Mouse (Mus musculus): ENCODE measurements around the gene Ptbp2. TPM values are rescaled to one million over a fixed set of nuclear protein-coding genes. Genes with fewer than 3 reads are reported as not detected.
A peak's percentile ranks its signal among the peaks of the same experiment; 100 is the strongest.

Gene Ptbp2
- polyA plus RNA-seq, 1 experiment from 2014 or later, result 150 TPM

DNA sequence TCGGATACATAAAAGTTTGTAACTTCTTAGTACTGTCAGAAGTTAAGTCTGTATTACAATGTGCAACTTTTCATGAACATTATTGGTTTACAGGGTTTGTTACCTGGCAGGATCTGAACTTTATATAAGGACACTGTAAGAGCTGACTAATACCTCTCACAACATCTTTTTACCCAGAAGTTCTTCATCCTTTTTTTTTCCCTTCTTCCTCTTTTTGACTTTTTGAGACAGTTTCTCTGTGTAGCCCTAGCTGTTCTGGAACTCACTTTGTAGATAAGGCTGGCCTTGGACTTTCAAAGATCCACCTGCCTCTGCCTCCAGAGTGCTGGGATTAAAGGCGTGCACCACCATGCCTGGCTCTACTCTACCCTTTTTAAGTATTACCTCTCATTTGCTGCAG lies 11.5 kb downstream of the Ptbp2 start:
- H3K9ac ChIP-seq (replicated peaks), result no peak overlapping the region
- ATAC-seq (ENCODE audit: insufficient number of reproducible peaks, insufficient read depth, low FRiP score, low TSS enrichment, low read depth), result no peak
- H3K4me1 ChIP-seq (replicated peaks), result peaks cover 4% of the 10 kb centered on the region
- no peak overlapping the region for H3K4me2 ChIP-seq
- 0 out of 2 replicates have a peak, but pooled peaks cover 7% of the 10 kb centered on the region for H3K9me3 ChIP-seq
- no peaks in the 10 kb centered on the region for H3K27me3 ChIP-seq
- H3K27ac ChIP-seq, result no peak overlapping the region
- no peak overlapping the region for H3K4me3 ChIP-seq (replicated peaks)
- WGBS, result 70% methylated on average over 2 of the region's 2 CpGs
- peaks cover 8% of the 10 kb centered on the region; the same call in 1 of the 2 replicates for H3K36me3 ChIP-seq

DNA sequence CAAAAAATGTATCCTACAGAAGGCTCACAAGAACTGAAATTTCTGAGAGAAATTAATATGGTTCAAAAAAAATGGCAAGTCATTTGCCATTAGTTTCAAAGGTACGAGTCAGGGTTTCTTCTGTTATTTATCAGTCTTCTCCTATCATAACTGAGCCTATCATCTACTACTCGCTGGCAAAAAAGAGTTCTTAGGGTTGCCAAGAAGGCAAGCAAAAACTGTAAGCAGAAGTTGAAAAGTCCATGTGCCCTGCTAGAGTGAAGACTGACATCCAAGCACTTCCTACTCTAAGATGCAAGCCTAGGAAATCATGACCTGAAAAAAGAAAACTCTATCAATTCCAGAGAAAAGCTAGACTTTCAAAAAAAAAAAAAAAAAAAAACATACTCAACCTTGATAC lies 20.5 kb downstream of the Ptbp2 start:
- H3K4me1 ChIP-seq (replicated peaks), result no peaks in the 10 kb centered on the region
- H3K36me3 ChIP-seq, result peaks cover 29% of the 10 kb centered on the region
- 0 out of 2 replicates have a peak, but pooled peaks cover 6% of the 10 kb centered on the region for H3K9me3 ChIP-seq
- no peak overlapping the region for H3K4me2 ChIP-seq
- no peak for ATAC-seq (ENCODE audit: insufficient number of reproducible peaks, insufficient read depth, low FRiP score, low TSS enrichment, low read depth)
- no peak overlapping the region for H3K27ac ChIP-seq
- H3K4me3 ChIP-seq (replicated peaks), result no peak overlapping the region
- H3K27me3 ChIP-seq, result no peaks in the 10 kb centered on the region
- 97% methylated on average over 2 of the region's 2 CpGs for WGBS
- H3K9ac ChIP-seq (replicated peaks), result no peak overlapping the region

DNA sequence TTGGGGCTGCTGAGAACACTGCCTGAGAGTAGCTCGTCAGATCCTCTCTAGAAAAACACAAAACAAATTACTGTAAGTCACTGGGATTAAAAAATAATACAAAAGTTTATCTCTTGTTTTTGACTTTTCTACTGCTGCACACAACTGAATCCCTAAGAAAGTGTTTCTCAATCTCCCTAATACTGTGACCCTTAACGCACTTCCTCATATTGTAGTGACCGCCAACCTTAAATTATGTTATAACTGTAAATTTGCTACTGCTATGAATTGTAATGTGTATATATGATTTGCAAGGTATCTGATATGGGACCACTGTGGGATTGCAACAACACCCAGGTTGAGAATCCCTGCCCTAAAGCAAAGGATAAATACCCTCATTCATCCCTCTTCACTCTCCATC lies 22.5 kb downstream of the Ptbp2 start:
- H3K27ac ChIP-seq, result no peak overlapping the region
- ATAC-seq (ENCODE audit: insufficient number of reproducible peaks, insufficient read depth, low FRiP score, low TSS enrichment, low read depth), result no peak
- peaks cover 25% of the 10 kb centered on the region for H3K36me3 ChIP-seq
- 93% methylated on average over 3 of the region's 3 CpGs for WGBS
- no peak overlapping the region for H3K4me2 ChIP-seq
- no peak overlapping the region for H3K4me3 ChIP-seq (replicated peaks)
- H3K9ac ChIP-seq (replicated peaks), result no peak overlapping the region
- no peaks in the 10 kb centered on the region for H3K4me1 ChIP-seq (replicated peaks)
- no peaks in the 10 kb centered on the region for H3K27me3 ChIP-seq
- H3K9me3 ChIP-seq, result no peaks in the 10 kb centered on the region

DNA sequence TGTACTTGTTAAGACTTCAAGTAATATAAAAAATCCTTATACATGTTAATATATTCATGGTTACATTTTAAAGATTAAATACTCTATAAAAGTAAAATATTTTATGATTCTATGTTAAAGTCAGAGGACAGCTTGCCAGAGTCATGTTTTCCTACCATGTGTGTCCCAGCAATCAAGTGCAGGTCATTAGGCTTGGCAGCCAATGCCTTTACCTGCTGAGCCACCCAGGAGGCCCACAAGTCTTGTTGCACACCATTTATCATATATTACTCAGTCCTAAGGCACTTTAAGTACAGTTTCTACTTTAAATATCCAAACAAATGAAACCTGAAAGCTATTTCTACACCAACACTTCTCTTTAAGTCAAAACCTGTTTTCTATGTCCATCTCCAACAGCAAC lies 30.5 kb downstream of the Ptbp2 start:
- ATAC-seq (ENCODE audit: insufficient number of reproducible peaks, insufficient read depth, low FRiP score, low TSS enrichment, low read depth), result no peak
- Histone ChIP-seq H3K4me1 (replicated peaks) (no peaks in the 10 kb centered on the region), H3K27ac (no peak overlapping the region), H3K4me3 (replicated peaks) (no peak overlapping the region), H3K36me3 (peaks cover 20% of the 10 kb centered on the region), H3K9me3 (no peaks in the 10 kb centered on the region), H3K4me2 (no peak overlapping the region), H3K9ac (replicated peaks) (no peak overlapping the region), H3K27me3 (no peaks in the 10 kb centered on the region)

DNA sequence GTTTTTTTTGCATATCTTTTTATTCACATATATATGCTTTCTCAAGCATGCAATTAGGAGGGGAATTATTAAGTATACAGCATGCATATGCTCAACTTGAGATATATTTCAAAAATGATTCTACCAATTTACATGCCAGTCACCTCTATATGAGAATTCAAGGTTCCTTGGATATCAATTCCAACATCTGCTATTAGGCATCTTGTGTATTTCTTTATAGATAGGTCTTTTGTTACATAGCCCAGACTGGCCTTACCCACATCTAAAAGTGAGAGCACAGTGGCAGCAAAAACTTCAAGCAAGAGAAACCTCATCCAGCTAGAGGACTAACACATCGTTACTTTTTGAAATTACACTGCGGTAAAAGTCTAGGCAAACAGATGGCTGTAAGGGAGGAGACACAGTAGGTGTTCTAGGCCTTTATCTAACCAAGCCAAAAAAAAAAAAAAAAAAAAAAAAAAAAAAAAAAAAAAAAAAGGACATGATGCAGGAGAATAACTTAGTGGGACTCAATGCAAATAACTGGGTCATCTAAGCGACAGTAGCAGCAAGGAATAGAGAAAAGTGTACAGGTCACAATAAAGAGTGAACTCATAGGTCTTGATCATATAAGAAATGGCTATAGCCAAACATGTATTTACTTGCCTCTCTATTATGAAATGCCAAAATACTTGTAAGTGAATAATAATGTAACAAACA lies 34.6 kb downstream of the Ptbp2 start:
- H3K4me2 ChIP-seq, result no peak overlapping the region
- no peak overlapping the region for H3K27ac ChIP-seq
- no peaks in the 10 kb centered on the region for H3K9me3 ChIP-seq
- H3K27me3 ChIP-seq, result no peaks in the 10 kb centered on the region
- peaks cover 31% of the 10 kb centered on the region for H3K36me3 ChIP-seq
- ATAC-seq (ENCODE audit: insufficient number of reproducible peaks, insufficient read depth, low FRiP score, low TSS enrichment, low read depth), result no peak
- no peak overlapping the region for H3K4me3 ChIP-seq (replicated peaks)
- H3K9ac ChIP-seq (replicated peaks), result no peak overlapping the region
- 76% methylated on average over 3 of the region's 3 CpGs for WGBS
- H3K4me1 ChIP-seq (replicated peaks), result no peaks in the 10 kb centered on the region

DNA sequence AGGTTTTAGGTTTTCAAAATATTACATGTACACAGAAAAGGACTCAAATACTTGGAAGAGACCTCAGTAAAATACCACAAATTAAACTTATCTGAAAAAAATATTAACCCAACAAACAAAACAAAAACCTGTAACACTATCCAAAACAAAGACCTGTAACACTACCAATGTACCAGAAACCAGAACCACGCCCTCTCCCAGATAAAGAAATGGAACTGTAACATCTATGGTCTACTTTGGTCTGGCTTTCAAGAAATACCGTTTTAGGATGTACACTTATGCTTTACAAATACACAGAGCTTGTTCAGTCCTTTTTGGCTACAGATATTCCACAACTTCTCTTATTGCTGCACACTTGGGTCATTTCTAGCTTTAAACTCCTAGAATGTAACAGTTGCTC lies 35.1 kb downstream of the Ptbp2 start:
- WGBS, result 93% methylated on average over 2 of the region's 2 CpGs
- H3K27ac ChIP-seq, result no peak overlapping the region
- H3K9ac ChIP-seq (replicated peaks), result no peak overlapping the region
- H3K36me3 ChIP-seq, result peaks cover 34% of the 10 kb centered on the region
- ATAC-seq (ENCODE audit: insufficient number of reproducible peaks, insufficient read depth, low FRiP score, low TSS enrichment, low read depth), result no peak
- H3K4me3 ChIP-seq (replicated peaks), result no peak overlapping the region
- no peaks in the 10 kb centered on the region for H3K4me1 ChIP-seq (replicated peaks)
- H3K9me3 ChIP-seq, result no peaks in the 10 kb centered on the region
- no peaks in the 10 kb centered on the region for H3K27me3 ChIP-seq
- H3K4me2 ChIP-seq, result no peak overlapping the region

DNA sequence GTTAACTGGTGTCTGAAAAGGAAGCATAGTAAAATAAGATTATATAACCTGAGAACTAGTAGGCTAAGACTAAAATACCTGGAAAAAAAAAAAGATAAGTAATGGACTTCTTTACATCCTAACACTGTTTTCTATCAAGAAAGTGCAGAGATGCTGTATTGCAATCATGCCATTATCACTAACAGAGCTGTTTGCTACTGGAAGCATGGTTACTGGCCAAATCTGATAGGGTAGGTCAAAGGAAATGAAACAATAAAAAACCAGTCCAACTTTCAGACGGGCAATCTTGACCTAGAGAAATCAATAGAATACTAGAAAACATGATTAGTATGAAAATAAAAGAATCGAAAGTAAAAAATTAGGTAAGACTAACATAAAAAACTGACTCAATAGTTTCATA lies 37.6 kb downstream of the Ptbp2 start:
- no peak for ATAC-seq (ENCODE audit: insufficient number of reproducible peaks, insufficient read depth, low FRiP score, low TSS enrichment, low read depth)
- peaks cover 46% of the 10 kb centered on the region for H3K36me3 ChIP-seq

DNA sequence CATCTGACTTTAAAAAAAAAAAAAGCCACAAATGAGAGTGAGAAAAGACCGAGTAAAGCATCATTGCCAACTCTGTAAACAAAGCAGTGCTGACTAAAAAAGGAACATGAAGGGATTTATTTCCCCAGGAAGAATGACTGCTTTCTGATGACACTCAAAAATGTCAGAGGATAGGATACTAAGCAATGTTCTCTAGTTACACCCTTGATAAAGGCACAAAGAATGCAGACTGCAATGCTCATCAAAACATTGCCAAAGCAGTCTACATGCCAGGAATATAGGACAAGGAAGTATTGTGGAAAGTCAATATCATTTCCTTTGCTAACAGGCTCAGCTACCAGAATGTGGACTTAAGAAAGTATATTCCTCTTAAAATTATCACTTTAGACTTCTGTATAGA lies 38.5 kb downstream of the Ptbp2 start:
- Histone ChIP-seq H3K36me3 (peaks cover 42% of the 10 kb centered on the region), H3K9ac (replicated peaks) (no peak overlapping the region)
- ATAC-seq (ENCODE audit: insufficient number of reproducible peaks, insufficient read depth, low FRiP score, low TSS enrichment, low read depth), result no peak

More for the DNA sequence above, 37.6 kb downstream of the Ptbp2 start:
- H3K27me3 ChIP-seq, result no peaks in the 10 kb centered on the region
- H3K4me1 ChIP-seq (replicated peaks), result no peaks in the 10 kb centered on the region
- H3K9me3 ChIP-seq, result no peaks in the 10 kb centered on the region
- no peak overlapping the region for H3K27ac ChIP-seq
- no peak overlapping the region for H3K4me2 ChIP-seq
- H3K9ac ChIP-seq (replicated peaks), result no peak overlapping the region
- H3K4me3 ChIP-seq (replicated peaks), result no peak overlapping the region
- WGBS, result 91% methylated on average over 2 of the region's 2 CpGs

DNA sequence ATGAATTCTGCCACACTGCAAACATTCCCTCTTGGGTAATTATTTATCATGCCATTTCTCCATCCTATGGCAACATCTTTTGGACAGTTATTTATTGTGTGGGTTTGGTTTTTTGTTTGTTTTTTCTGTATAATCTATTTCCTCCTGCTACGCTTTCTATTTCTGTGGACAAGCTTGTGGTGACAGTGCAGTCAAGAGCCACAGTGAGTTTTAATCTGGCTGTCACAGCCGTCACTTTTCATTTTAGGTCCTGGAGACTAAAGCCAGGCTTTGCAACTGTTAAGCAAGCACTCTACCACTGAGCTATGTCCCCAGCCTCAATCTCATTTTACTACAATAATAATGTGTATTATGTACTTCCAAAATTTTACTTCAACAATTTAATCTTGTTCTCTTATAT lies 54.4 kb downstream of the Ptbp2 start:
- Histone ChIP-seq H3K4me1 (replicated peaks) (no peaks in the 10 kb centered on the region), H3K27me3 (no peaks in the 10 kb centered on the region), H3K36me3 (peaks cover 30% of the 10 kb centered on the region), H3K4me3 (replicated peaks) (no peak overlapping the region), H3K4me2 (no peak overlapping the region), H3K27ac (no peak overlapping the region), H3K9me3 (no peaks in the 10 kb centered on the region), H3K9ac (replicated peaks) (no peak overlapping the region)
- no peak for ATAC-seq (ENCODE audit: insufficient number of reproducible peaks, insufficient read depth, low FRiP score, low TSS enrichment, low read depth)
- 96% methylated on average over 2 of the region's 2 CpGs for WGBS

More for the DNA sequence above, 38.5 kb downstream of the Ptbp2 start:
- H3K4me1 ChIP-seq (replicated peaks), result no peaks in the 10 kb centered on the region
- 97% methylated on average over 1 of the region's 1 CpGs for WGBS
- H3K27ac ChIP-seq, result no peak overlapping the region
- H3K27me3 ChIP-seq, result no peaks in the 10 kb centered on the region
- H3K4me2 ChIP-seq, result no peak overlapping the region
- H3K4me3 ChIP-seq (replicated peaks), result no peak overlapping the region
- no peaks in the 10 kb centered on the region for H3K9me3 ChIP-seq

DNA sequence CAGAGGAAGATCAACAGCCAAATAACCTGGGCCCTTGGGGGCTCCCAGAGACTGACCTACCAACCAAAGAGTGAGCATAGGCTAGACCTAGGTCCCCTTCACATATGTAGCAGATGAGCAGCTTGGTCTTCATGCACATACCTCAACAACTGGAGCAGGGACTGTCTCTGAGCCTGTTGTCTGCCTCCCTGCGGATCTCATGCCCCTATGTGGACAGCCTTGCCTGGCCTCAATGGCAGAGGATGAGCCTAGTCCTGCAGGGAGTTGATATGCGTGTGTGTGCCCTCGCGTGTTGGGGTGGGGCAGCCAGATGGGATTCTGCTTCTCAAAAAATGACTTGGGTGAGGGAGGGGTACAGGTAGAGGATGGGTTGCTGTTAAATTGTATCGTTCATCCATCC lies 72.2 kb downstream of the Ptbp2 start:
- Histone ChIP-seq H3K4me2 (no peak overlapping the region), H3K36me3 (peaks cover 15% of the 10 kb centered on the region; the same call in 1 of the 2 replicates), H3K27me3 (no peaks in the 10 kb centered on the region), H3K4me1 (replicated peaks) (no peaks in the 10 kb centered on the region), H3K4me3 (replicated peaks) (no peak overlapping the region), H3K9me3 (no peaks in the 10 kb centered on the region), H3K9ac (replicated peaks) (no peak overlapping the region), H3K27ac (no peak overlapping the region)
- ATAC-seq (ENCODE audit: insufficient number of reproducible peaks, insufficient read depth, low FRiP score, low TSS enrichment, low read depth), result peak; percentile 56
- WGBS, result 93% methylated on average over 5 of the region's 5 CpGs

DNA sequence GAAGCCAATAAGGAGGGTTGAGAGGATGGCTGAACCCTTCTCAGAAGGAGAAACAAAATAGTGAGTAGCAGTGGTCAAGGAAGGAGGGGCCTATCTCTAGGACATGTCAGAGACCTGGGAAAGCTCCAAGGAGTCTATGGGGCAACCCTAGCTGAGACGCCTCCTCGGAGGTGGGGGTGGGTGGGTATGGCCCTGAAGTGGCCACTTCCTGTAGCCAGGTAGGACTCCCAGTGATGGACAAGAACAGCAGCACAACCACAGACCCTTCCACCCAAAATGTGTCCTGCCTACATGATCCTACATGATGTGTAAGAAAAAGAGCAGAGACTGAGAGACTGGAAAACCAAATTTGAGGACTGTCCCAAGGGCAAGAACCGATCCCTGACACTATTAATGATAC lies 72.8 kb downstream of the Ptbp2 start:
- 94% methylated on average over 3 of the region's 3 CpGs for WGBS
- H3K4me2 ChIP-seq, result no peak overlapping the region
- ATAC-seq (ENCODE audit: insufficient number of reproducible peaks, insufficient read depth, low FRiP score, low TSS enrichment, low read depth), result no peak
- no peaks in the 10 kb centered on the region for H3K4me1 ChIP-seq (replicated peaks)
- peaks cover 10% of the 10 kb centered on the region; the same call in 1 of the 2 replicates for H3K36me3 ChIP-seq
- H3K9me3 ChIP-seq, result no peaks in the 10 kb centered on the region
- H3K9ac ChIP-seq (replicated peaks), result no peak overlapping the region
- H3K4me3 ChIP-seq (replicated peaks), result no peak overlapping the region
- H3K27me3 ChIP-seq, result no peaks in the 10 kb centered on the region
- no peak overlapping the region for H3K27ac ChIP-seq

DNA sequence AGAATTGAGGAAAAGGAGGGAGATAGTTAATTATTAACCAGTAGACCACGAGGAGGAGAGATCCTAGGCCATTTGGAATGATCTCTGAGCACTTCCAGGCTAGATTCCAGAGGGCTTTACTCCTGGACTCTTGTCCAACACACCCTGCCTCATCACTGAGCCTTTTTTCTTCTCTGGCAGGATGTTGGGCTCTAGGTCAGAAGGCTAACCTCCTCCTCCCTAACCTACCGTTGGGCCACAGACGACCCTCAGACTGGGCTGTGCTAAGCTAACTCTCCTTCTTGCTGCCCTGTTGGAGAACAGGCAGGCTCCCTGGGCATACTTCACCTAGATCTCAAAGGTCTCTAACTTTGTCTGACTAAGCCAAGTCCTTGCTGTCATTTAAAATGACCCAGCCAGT lies 82.8 kb downstream of the Ptbp2 start:
- 71% methylated on average over 3 of the region's 3 CpGs for WGBS
- Histone ChIP-seq H3K36me3 (no peaks in the 10 kb centered on the region), H3K27ac (no peak overlapping the region), H3K4me1 (replicated peaks) (no peaks in the 10 kb centered on the region), H3K9me3 (no peaks in the 10 kb centered on the region), H3K9ac (replicated peaks) (no peak overlapping the region), H3K27me3 (no peaks in the 10 kb centered on the region), H3K4me2 (no peak overlapping the region), H3K4me3 (replicated peaks) (no peak overlapping the region)
- ATAC-seq (ENCODE audit: insufficient number of reproducible peaks, insufficient read depth, low FRiP score, low TSS enrichment, low read depth), result no peak

Data from limb, embryonic 12.5 days (tissue).